Mouse (Mus musculus): Measurements from ENCODE around the gene Clrn3.
A peak's percentile ranks its signal among the peaks of the same experiment; 100 is the strongest.

Clrn3 gene

DNA sequence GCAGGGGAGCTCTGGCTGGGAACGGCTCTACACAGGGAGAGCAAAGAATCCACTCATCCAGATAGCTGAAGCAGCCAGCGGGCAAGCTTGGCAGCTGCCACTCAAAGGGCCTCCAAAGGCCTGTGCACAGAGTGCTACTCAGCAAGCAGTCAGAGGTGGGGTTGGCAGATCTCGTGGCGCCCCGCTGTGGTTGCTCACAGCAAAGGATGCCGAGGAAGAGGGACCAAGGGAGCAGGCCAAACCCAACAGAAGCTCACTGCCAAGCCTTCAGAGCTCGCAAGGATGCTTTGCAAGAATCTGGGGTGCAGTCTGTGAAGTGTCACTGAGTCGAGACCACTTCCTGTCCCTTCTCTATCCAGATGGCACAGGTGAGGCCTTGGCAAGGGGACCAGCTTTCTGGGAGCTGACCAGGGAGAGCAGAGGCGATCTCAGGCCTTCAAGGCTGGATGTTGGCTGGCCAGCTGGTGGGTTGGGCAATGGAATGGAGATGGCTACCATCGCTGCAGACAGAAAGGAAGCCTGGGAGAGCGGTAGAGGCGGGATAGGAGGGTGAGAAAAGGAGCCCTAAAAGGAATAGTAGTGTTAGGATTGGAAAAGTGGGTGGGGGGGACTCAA is 42.6 kb downstream of the Clrn3 start:
- no peak for DNase-seq

DNA sequence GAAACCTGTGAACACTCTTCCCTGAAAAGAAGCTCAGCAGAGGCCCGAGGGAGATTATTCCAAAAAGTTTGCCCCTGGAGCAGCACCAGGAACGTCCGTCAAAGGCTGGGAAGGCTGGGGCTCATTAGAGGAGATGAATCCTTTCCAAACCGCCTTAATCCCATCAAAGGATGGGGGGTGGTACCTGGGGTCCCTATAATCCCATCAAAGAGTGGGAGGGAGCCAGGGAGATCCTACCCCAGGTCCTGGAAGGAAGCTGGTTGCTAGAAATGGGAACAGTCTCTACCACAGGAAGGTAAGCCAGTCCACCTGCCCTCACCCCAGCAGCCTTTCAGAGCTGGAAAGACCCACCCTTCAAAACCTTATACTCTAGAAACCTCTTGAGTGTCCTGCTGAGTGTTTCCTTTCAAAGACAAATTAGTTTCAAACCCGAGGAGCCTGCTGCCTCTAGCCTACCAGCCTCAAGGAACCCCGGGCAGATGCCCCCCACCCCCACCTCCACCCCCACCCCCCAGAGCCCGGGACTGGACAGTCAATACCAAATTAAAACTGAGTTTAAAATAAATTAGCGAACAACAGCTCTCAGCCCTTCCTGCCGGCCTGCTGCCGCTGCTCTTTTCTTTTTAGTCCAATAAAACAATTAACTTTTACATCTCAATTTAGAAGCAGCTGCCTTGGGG is 43.2 kb downstream of the Clrn3 start:
- no peak for DNase-seq

DNA sequence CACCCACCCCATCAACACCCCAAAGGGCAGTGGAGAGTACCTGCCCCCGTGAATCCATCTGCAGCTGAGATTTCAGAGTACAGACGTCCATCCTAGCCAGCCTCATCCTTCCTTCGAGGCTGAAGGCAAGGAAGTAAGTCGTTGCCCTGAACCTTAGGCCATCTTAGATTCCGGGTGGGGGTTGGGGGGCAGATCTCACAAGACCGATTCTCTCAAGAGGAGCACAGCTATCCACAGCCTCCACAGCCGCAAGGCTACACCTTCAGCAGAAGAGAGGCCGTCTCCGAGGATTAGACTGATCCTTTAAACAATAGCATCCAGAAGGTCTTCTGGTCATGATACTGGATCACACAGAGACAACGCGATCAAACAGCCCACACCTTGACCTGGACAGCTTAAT is 44.1 kb downstream of the Clrn3 start:
- no peak for DNase-seq

DNA sequence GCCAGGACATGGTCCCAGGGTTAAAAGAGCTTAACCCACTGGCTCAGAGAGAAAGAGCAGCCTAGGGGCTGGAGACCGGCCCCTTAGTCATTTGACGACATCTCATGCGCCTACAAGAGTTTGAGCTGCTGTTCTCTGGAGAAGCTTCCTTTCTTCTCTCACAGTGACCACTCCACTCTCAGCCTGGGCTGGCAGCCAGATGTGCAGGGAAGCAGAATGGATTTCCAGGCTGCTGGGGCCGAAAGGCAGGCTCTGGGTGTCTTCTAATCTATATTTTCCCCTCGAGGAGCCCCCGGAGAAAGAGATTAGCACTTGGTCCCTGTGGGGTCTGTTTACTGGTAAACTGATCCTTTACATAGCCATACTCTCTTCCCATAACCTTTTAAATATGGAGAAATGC is 44.7 kb downstream of the Clrn3 start:
- DNase-seq, result no peak

DNA sequence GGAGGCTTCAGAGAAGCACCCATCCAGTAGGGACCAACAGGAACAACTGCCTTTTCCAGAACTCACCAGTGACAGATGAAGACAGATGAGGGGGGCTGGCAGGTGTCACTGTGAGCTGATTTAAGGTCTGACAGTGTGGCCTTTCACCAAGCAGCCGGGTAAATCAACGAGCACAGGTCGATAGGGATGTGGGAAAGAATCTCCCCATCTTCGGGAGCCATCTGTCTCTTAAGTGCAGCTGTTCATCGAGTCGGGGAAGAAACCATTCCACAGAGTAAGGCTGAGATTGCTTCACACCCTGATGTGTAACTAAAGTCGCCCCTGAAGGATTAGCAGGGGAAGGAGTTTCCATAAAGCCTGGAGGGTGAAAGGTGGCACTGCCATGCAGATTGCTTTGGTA is 47.3 kb downstream of the Clrn3 start:
- DNase-seq, result no peak

DNA sequence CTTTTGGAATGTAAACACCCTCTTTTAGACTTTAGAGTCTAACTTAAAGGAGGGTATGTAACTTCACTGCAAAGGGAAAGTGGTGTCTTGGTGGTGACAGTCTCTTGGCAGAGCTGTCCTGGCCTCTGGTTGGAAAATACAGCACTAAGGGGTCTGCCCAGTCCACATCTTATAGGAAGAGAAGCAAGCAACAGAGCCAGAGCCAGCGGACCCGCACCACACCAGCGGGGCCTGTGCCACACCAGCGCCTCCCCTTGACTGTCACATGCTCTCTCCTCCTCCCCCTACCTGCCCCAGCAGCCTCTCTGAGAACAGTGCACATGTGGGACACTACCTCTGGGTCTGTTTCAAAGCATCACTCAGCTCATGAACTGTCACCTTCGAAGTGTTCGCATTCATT is 48.5 kb downstream of the Clrn3 start:
- DNase-seq, result no peak

DNA sequence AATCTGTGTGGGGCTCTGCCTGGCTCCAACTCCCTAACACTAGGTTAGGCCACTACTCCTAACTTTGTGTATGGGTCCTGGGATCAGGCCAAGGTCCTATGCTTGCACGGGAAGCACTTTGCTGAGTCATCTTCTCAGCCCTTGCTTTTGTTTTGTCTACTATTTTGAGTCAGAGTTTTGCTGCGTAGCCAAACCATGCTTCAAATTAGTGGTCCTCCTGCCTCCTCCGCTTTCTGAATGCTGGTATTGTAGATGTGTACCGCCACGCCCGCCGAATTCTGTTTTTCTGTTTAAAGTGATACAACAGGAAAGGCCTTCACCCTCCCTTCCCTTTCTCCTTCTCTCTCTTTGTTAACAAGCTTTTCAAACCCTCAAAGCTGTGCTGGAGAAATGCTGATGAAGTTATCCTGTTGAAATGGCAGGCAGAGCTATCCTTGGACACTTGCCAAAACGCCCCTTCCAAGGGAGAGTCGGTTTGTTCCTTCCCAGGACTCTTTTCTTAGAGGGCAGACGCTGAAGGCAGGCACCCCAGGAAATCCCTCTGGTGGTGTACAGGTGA is 49.1 kb downstream of the Clrn3 start:
- no peak for DNase-seq

DNA sequence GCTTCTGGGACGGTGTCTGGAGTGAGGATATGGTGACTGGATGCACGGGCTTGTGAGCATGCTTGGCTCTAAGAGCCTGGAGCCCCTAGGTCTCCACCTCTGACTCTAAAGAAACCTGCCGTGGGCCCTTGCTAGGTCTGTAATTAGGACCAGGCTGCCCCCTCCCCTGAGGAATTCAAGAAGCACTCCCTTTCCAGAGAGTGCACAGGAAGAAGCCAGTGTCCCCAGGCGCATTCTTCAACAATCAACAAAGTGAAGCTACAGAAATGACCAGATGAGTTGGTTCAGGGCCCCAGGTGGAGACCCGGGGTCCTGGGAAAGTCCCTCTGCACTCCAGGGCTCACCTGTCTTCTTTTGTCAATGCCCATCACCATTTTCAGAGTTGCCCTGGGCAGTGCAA is 51.2 kb downstream of the Clrn3 start:
- no peak for DNase-seq

DNA sequence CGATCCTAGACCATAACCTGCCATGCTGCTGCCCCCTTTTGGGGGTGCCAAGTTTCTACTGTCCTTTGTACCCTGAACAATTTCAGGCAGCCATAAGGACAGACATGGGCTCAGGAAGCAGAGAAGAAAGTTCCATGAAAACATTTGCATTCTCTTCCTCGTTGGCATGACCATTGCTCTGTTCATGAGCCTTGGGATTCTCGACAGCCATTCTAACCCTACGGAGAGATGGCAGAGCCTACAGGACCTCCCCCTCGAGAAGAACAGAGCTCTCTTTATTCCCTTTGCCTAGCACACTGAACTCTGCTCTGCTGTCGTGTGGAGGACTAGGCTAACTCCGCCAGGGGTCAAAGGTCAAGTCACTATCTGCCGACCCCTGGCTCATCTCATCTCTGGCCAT is 52.5 kb downstream of the Clrn3 start:
- DNase-seq, result no peak

DNA sequence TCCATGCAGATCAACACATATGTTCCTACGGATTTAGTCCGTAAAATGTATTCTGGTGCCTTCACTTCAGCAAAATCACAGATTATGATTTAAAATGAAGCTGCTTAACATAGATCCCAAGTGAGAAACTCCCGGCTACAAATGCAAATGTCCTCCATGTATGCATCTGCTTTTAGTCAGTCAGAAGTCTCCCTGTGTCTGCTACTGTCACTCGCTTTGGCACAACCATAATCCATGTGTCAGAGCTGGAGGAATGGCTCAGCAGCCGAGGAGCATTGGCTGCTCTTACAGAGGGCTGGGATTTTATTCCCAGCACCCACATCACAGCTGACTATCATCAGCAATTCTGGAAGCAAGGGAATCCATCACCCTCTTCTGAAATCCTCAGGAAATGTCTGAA is 58.1 kb downstream of the Clrn3 start:
- DNase-seq, result no peak

DNA sequence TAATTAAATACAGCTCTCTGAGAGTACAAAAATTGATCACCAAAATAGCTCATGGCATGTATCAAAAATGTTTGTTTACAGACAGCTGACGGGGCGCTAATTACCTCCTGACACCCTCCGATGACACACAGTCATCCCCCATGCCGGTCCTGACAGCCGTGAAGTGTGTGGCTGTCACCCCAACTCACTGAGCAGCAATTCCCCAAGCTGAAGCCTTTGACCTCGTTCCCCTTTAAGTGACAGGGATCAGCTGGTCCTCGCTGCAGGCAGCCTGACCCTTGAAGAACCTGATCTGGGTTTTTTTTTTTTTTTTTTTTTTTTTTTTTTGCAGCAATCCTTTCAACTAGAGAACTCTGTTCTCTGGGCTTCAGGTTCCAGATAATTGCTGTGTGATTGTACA is 59.8 kb downstream of the Clrn3 start:
- no peak for DNase-seq

DNA sequence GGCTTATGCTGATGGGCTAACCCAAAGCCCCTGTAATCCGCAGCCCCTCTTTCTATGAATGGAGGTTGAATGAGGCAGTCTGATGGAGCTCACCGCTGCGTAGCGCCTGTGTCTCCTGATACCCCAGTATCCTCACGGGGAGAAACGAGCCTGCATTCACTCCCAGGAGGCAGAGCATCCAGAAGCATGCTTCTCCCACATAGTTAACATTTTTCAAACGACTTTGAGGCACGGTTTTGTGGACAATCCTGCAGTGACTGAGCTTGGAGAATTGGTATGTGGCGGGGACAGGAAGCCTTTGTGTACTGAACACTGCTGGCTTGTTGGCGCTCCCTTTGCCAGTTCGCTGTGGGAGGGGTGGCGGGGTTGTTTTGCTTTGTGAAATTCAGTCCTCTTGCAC is 63.2 kb downstream of the Clrn3 start:
- DNase-seq, result no peak

DNA sequence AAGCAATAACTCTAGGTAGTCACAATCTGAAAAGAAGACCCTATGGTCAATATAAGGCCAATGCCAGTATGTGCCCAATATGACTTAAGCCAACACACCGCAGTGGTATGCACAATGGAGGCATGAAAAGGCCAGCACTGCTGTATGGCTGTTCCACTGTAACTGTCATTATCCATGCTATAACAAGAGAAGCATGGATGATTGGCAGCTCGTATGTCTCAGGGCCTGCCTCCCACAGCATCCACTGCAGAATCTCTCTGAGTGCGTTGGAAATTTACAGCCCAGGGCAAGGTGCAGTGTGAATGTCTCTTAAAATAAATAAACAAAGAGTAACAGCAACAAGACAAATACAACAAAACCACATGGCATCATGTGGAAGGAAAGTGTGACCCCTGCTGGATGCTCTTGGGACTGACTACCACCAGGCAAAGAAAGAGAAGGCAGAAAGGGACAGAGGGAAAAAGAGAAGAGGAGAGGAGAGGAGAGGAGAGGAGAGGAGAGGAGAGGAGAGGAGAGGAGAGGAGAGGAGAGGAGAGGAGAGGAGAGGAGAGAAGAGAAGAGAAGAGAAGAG is 63.7 kb downstream of the Clrn3 start:
- peak in 1 of 2 experiments; percentile 21 for DNase-seq

All from spleen, adult 18-20 months (tissue).